Mouse (Mus musculus): ENCODE results near the gene Prdm11.

DNA sequence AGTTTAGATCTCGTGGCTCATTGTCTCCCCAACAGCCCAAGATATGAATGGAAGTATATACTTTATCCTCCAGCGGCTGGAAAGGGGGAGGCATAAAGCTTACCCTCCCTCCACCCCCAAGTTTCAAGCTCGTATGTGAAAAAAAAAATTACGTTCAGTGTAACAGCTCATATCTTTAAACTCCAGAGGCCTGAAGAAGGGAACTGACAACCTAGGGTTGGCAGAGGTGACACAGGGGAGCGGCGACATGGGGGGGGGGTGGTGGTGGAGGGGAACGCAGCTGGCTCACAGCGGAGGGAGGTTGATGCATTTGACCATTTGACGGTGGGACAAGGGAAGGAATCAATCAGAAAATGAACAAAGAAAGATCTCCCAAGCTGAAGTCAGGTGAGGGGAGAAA lies 74.9 kb downstream of the Prdm11 start:
- no peak for TF ChIP-seq ZNF384 (IDR thresholded peaks at IDR 0.05; ENCODE audit: low read depth, low read length)
- TF ChIP-seq ZC3H11A (IDR thresholded peaks at IDR 0.05; ENCODE audit: borderline replicate concordance, low read depth, low read length) = no peak

Data from ES-E14 (cell line).